Mouse (Mus musculus): ENCODE data around the gene Ube2l6. TPM values are rescaled to one million over a fixed set of nuclear protein-coding genes. Genes with fewer than 3 reads are reported as not detected.

The Ube2l6 gene
- polyA plus RNA-seq, 1 experiment from 2014 or later = 33.3 TPM

DNA sequence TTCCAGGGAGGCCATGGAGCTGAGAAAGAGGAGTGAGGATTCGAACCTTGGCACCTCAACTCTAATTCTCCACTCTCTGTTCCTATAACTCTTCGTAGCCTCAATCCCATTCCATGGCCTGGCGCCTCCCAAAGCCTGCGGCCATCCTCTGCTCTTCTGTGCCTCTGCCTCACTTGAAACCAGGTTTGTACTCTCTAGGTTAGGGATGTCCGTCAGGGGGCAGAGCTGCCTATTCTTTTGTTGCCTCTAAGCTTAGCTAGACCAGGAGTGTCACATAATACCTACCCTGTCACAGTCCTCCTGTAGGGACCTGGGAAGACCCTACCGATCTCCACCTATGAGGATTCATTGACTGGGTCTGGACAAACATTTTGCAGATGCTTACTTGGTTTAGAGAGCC lies 14.0 kb downstream of the Ube2l6 start:
- H3K27me3 ChIP-seq (replicated peaks; ENCODE audit: control insufficient read depth, insufficient read depth, low read length) = no peaks in the 10 kb centered on the region
- no peak for DNase-seq (ENCODE audit: low spot score)
- peaks cover 7% of the 10 kb centered on the region for H3K4me1 ChIP-seq (replicated peaks; ENCODE audit: control insufficient read depth, insufficient read depth, low read length)
- no peak overlapping the region for H3K4me3 ChIP-seq (ENCODE audit: low read depth, low read length)
- H3K27ac ChIP-seq (ENCODE audit: low read depth) = no peak overlapping the region
- 84% methylated on average over 6 of the region's 6 CpGs for WGBS
- no peak overlapping the region for H3K4me2 ChIP-seq (ENCODE audit: low read length)
- no peak for ATAC-seq (replicated peaks; ENCODE audit: low FRiP score, low TSS enrichment, low read depth)
- H3K36me3 ChIP-seq (ENCODE audit: control insufficient read depth, insufficient read depth, low read length) = no peaks in the 10 kb centered on the region
- H3K9me3 ChIP-seq (ENCODE audit: control insufficient read depth, low read length) = no peaks in the 10 kb centered on the region
- no peak overlapping the region for H3K9ac ChIP-seq (ENCODE audit: low read length)

DNA sequence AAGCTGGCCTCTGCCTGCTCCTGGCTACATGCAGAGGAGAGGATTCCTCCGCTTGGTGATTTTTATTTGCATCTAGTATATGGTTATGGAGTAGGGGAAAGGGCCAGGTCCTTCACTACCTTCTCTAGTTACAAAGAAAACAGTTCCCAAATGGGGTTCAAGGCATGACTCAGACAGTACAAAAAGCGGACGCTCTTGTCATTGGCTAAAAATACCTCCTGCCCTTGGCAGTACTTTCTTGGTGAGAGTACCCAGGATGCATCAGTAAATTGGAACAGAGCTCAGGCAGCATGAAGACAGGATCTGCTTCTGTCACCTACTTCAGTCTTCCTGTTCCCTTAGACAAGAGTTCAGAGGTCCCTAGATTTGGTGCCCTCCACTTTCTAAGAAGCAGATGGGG lies 21.2 kb downstream of the Ube2l6 start:
- no peak overlapping the region for H3K27ac ChIP-seq (ENCODE audit: low read depth)
- H3K4me2 ChIP-seq (ENCODE audit: low read length) = no peak overlapping the region
- H3K9ac ChIP-seq (ENCODE audit: low read length) = no peak overlapping the region
- no peak overlapping the region for H3K4me3 ChIP-seq (ENCODE audit: low read depth, low read length)
- 0 out of 2 replicates have a peak, but pooled peaks cover 5% of the 10 kb centered on the region for H3K27me3 ChIP-seq (replicated peaks; ENCODE audit: control insufficient read depth, insufficient read depth, low read length)
- DNase-seq (ENCODE audit: low spot score) (no peak), ATAC-seq (replicated peaks; ENCODE audit: low FRiP score, low TSS enrichment, low read depth) (no peak)
- no peaks in the 10 kb centered on the region for H3K9me3 ChIP-seq (ENCODE audit: control insufficient read depth, low read length)
- no peaks in the 10 kb centered on the region for H3K36me3 ChIP-seq (ENCODE audit: control insufficient read depth, insufficient read depth, low read length)
- H3K4me1 ChIP-seq (replicated peaks; ENCODE audit: control insufficient read depth, insufficient read depth, low read length) = no peaks in the 10 kb centered on the region
- WGBS = 59% methylated on average over 3 of the region's 3 CpGs

DNA sequence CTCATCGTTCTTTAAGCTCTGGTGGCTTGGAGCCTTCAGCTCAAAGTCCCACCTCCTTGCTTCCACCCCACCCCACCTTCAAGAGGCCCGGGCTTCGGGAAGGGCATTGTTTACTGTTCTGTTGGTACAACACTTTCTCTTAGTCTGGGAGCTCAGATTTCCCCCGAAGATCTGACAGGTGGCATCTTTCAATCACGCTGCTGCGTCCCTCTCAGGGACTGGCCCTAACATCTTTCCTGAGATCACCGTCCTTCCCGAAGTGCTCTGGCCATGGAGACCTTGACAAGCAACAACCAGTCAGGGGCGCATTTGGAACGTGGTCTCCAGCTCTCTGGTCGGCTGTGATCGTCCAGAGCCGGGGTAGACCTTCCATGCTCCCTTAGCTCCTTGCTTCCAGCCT lies 23.9 kb downstream of the Ube2l6 start, which contains the start of gene Smtnl1:
Gene Smtnl1 (minus strand): TSS at position 101 of the 400 bp plus-strand sequence.
- Histone ChIP-seq H3K27me3 (replicated peaks; ENCODE audit: control insufficient read depth, insufficient read depth, low read length) (0 out of 2 replicates have a peak, but pooled peaks cover 5% of the 10 kb centered on the region), H3K36me3 (ENCODE audit: control insufficient read depth, insufficient read depth, low read length) (no peaks in the 10 kb centered on the region), H3K4me2 (ENCODE audit: low read length) (no peak within 1 kb of the TSS), H3K9ac (ENCODE audit: low read length) (no peak within 1 kb of the TSS), H3K4me3 (ENCODE audit: low read depth, low read length) (no peak within 1 kb of the TSS), H3K27ac (ENCODE audit: low read depth) (no peak within 1 kb of the TSS), H3K9me3 (ENCODE audit: control insufficient read depth, low read length) (no peaks in the 10 kb centered on the region), H3K4me1 (replicated peaks; ENCODE audit: control insufficient read depth, insufficient read depth, low read length) (0 out of 2 replicates have a peak, but pooled peaks cover 2% of the 10 kb centered on the region)
- no peak for ATAC-seq (replicated peaks; ENCODE audit: low FRiP score, low TSS enrichment, low read depth)
- DNase-seq (ENCODE audit: low spot score) = no peak
- WGBS = 49% methylated on average over 13 of the region's 13 CpGs

DNA sequence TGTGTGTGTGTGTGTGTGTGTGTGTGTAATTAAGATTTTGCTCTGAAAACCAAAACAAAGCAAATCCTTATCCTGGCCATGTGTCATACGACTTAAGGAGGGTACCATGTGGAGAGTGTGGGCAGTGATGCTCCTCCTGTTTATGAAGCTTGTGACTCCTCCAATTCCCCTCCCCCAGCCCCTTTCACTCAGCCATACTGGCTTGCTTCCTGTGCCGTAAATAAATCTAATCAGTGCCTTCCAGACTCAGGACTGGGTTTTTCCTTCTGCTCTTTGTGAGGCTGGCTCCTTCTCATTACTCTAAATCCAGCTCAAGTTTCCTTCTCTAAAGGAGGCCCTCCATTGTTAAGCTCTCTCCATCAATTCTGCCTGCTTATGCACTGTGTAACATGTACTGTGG lies 24.6 kb downstream of the Ube2l6 start:
- Histone ChIP-seq H3K27me3 (replicated peaks; ENCODE audit: control insufficient read depth, insufficient read depth, low read length) (0 out of 2 replicates have a peak, but pooled peaks cover 5% of the 10 kb centered on the region), H3K4me1 (replicated peaks; ENCODE audit: control insufficient read depth, insufficient read depth, low read length) (peaks cover 8% of the 10 kb centered on the region; the same call in 1 of the 2 replicates), H3K36me3 (ENCODE audit: control insufficient read depth, insufficient read depth, low read length) (no peaks in the 10 kb centered on the region), H3K9ac (ENCODE audit: low read length) (no peak overlapping the region), H3K9me3 (ENCODE audit: control insufficient read depth, low read length) (no peaks in the 10 kb centered on the region), H3K27ac (ENCODE audit: low read depth) (no peak overlapping the region), H3K4me2 (ENCODE audit: low read length) (no peak overlapping the region), H3K4me3 (ENCODE audit: low read depth, low read length) (no peak overlapping the region)
- DNase-seq (ENCODE audit: low spot score) (no peak), ATAC-seq (replicated peaks; ENCODE audit: low FRiP score, low TSS enrichment, low read depth) (no peak)
- 30% methylated on average over 2 of the region's 2 CpGs for WGBS

DNA sequence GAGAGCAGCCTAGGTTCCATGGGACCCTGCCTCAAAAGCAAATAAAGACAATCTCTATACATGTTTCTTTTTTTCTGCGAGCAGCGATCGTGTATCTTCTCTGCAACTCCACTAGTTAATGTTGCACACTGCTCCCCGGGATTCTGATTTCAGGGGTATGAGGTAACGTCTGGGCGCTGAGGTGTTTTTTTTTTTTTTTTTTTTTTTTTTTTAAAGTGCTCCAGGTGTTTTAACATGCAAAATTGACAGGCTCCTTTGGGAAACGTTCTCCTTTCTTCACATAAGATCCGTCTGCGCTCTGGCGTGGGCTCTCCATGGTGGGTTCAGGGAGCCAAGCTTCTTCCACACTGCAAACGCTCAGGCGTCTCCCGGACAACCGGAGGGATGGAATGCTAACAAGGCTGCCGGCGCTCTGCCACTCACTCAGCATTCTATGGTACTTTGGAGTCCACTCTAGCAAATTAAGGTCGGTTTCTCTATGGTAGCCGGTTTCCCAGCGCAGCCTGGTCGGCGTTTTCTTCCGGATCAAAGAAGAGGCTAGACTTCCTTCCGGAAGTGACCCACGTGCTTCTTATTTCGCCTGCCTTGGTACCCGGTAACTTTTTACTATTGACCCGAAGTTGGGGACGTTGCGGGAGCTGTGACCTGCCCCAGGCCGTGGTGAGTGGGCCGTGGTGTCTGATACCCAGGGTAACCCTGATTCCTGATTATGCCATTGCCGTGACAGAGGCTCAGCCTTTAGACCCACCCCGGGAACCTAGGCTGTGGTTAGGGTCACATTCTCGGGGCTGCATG lies 28.1 kb downstream of the Ube2l6 start, which contains the start of gene Timm10:
Gene Timm10 (plus strand): TSS at position 510 of the 795 bp plus-strand sequence.
- H3K36me3 ChIP-seq (ENCODE audit: control insufficient read depth, insufficient read depth, low read length) = peaks cover 9% of the 10 kb centered on the region
- peak within 1 kb of the TSS; percentile 16; the same call in 1 of the 2 replicates for H3K27ac ChIP-seq (ENCODE audit: low read depth)

DNA sequence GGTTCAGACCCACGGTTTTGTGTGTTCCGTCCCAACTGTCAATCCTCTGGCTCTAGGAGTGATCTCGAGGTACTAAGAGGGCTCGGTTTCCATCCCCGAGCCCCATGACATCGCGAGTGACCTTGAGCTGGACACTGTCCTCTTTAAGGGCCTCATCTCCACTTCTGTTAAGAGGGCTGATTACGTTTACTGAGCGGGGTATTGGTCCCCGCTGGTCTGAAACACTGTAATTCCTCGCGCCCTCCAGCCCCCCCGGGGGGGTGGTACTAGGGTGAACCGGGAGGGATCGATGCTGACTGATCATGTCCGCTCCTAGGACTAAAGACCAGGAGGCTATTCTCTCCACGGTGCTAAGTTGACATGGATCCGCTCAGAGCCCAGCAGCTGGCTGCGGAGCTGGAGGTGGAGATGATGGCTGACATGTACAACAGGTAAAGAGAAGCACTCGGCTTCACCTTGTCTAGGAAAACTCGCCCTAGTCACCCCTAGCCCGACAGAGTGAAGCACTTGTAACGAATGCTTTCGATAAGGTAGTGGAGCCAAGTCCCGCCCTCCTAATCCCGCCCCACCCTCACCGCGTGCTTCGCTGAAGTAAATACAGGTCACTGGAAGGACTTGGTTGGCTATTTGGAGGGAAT lies 28.8 kb downstream of the Ube2l6 start:
- Histone ChIP-seq H3K9ac (ENCODE audit: low read length) (peak overlapping the region; percentile 72), H3K4me2 (ENCODE audit: low read length) (peak overlapping the region; percentile 98), H3K27me3 (replicated peaks; ENCODE audit: control insufficient read depth, insufficient read depth, low read length) (no peaks in the 10 kb centered on the region), H3K9me3 (ENCODE audit: control insufficient read depth, low read length) (no peaks in the 10 kb centered on the region), H3K27ac (ENCODE audit: low read depth) (peak overlapping the region; percentile 16; the same call in 1 of the 2 replicates), H3K36me3 (ENCODE audit: control insufficient read depth, insufficient read depth, low read length) (peaks cover 9% of the 10 kb centered on the region), H3K4me1 (replicated peaks; ENCODE audit: control insufficient read depth, insufficient read depth, low read length) (peaks cover 8% of the 10 kb centered on the region; the same call in 1 of the 2 replicates), H3K4me3 (ENCODE audit: low read depth, low read length) (peak overlapping the region; percentile 99)
- under 1% methylated on average over 29 of the region's 29 CpGs for WGBS
- peak; percentile 73 for DNase-seq (ENCODE audit: low spot score)
- peak; percentile 23 for ATAC-seq (replicated peaks; ENCODE audit: low FRiP score, low TSS enrichment, low read depth)

More for the DNA sequence above, 28.1 kb downstream of the Ube2l6 start, which contains the start of gene Timm10:
- peak within 1 kb of the TSS; percentile 72 for H3K9ac ChIP-seq (ENCODE audit: low read length)
- DNase-seq (ENCODE audit: low spot score) (peak; percentile 88), ATAC-seq (replicated peaks; ENCODE audit: low FRiP score, low TSS enrichment, low read depth) (peak; percentile 91)
- WGBS = under 1% methylated on average over 34 of the region's 34 CpGs
- H3K9me3 ChIP-seq (ENCODE audit: control insufficient read depth, low read length) = no peaks in the 10 kb centered on the region
- no peaks in the 10 kb centered on the region for H3K27me3 ChIP-seq (replicated peaks; ENCODE audit: control insufficient read depth, insufficient read depth, low read length)
- peak within 1 kb of the TSS; percentile 98 for H3K4me2 ChIP-seq (ENCODE audit: low read length)
- peak within 1 kb of the TSS; percentile 99 for H3K4me3 ChIP-seq (ENCODE audit: low read depth, low read length)
- peaks cover 8% of the 10 kb centered on the region; the same call in 1 of the 2 replicates for H3K4me1 ChIP-seq (replicated peaks; ENCODE audit: control insufficient read depth, insufficient read depth, low read length)

DNA sequence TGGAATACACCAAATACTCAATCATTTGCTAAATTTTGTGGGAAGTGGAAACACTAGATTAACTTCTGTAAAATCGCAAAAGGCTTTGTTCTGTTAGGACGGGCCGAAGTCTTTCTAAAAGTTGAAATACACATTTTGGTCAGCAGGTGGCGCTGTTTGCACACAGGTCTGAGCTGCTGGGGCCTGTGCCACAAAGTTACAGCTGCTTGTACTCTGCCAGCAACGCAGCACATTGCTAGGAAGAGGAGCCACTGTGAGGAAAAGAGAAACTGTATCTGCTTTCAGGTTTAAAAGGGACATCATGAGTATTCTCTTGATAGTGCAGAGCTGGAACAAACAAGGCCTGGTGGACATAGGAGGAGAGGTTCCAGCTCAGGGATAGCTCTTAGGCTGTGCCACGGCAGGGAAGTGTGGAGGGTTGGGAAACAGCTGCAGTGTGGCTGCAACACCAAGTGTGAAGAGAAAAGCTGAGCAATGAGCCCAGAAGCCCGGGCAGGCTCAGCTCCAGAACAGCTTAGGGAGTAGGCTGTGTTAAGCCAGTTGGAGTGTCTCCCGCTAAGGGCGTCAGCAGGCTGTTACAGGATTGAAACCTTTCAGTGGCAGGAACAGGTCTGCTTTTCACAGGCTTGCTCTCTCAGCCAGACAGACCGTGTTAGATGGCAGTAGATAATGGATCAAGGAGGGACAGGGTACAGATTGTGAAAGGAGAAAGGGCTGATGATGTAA lies 33.2 kb downstream of the Ube2l6 start:
- no peak overlapping the region for H3K4me3 ChIP-seq (ENCODE audit: low read depth, low read length)
- peak overlapping the region; percentile 17; the same call in 1 of the 2 replicates for H3K27ac ChIP-seq (ENCODE audit: low read depth)
- WGBS = 28% methylated on average over 10 of the region's 10 CpGs
- DNase-seq (ENCODE audit: low spot score) (peak; percentile 92), ATAC-seq (replicated peaks; ENCODE audit: low FRiP score, low TSS enrichment, low read depth) (peak; percentile 64)
- peak overlapping the region; percentile 14; the same call in 1 of the 2 replicates for H3K9ac ChIP-seq (ENCODE audit: low read length)
- no peak overlapping the region for H3K4me2 ChIP-seq (ENCODE audit: low read length)
- H3K27me3 ChIP-seq (replicated peaks; ENCODE audit: control insufficient read depth, insufficient read depth, low read length) = no peaks in the 10 kb centered on the region
- peaks cover 9% of the 10 kb centered on the region for H3K36me3 ChIP-seq (ENCODE audit: control insufficient read depth, insufficient read depth, low read length)
- peaks cover 8% of the 10 kb centered on the region; the same call in 1 of the 2 replicates for H3K4me1 ChIP-seq (replicated peaks; ENCODE audit: control insufficient read depth, insufficient read depth, low read length)
- no peaks in the 10 kb centered on the region for H3K9me3 ChIP-seq (ENCODE audit: control insufficient read depth, low read length)

DNA sequence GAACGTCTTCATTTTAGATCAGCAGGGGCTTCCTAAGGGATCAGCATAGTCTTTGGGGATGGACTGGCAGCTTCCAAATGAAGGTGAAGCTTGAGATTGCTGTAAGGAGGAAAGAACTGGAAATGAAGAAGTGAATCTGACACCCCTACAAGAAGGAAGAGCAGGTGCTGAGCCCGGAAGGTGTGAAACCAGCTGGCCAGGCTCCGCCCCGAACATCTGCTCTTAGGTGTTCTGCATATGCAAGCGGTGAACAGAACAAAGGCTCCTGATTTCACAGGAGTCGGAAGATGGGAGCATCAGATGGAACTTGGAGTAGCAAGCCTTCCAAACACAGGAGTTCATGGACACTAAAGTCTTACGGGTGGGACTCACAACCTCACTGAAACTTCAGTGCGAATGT lies 38.5 kb downstream of the Ube2l6 start:
- no peaks in the 10 kb centered on the region for H3K9me3 ChIP-seq (ENCODE audit: control insufficient read depth, low read length)
- DNase-seq (ENCODE audit: low spot score) (no peak), ATAC-seq (replicated peaks; ENCODE audit: low FRiP score, low TSS enrichment, low read depth) (no peak)
- no peak overlapping the region for H3K4me2 ChIP-seq (ENCODE audit: low read length)
- no peak overlapping the region for H3K9ac ChIP-seq (ENCODE audit: low read length)
- H3K4me3 ChIP-seq (ENCODE audit: low read depth, low read length) = no peak overlapping the region
- WGBS = 48% methylated on average over 8 of the region's 8 CpGs
- H3K27ac ChIP-seq (ENCODE audit: low read depth) = no peak overlapping the region
- H3K4me1 ChIP-seq (replicated peaks; ENCODE audit: control insufficient read depth, insufficient read depth, low read length) = peaks cover 20% of the 10 kb centered on the region
- H3K27me3 ChIP-seq (replicated peaks; ENCODE audit: control insufficient read depth, insufficient read depth, low read length) = peaks cover 6% of the 10 kb centered on the region; the same call in 1 of the 2 replicates
- H3K36me3 ChIP-seq (ENCODE audit: control insufficient read depth, insufficient read depth, low read length) = no peaks in the 10 kb centered on the region

Measured in intestine, embryonic 14.5 days (tissue).